Mouse (Mus musculus): ENCODE measurements around the gene Sec23a. TPM values are rescaled to one million over a fixed set of nuclear protein-coding genes. Genes with fewer than 3 reads are reported as not detected.

Sec23a gene
- total and polyA plus RNA-seq, 3 experiments, result 12.3 to 24.7 (median 18.0) TPM

DNA sequence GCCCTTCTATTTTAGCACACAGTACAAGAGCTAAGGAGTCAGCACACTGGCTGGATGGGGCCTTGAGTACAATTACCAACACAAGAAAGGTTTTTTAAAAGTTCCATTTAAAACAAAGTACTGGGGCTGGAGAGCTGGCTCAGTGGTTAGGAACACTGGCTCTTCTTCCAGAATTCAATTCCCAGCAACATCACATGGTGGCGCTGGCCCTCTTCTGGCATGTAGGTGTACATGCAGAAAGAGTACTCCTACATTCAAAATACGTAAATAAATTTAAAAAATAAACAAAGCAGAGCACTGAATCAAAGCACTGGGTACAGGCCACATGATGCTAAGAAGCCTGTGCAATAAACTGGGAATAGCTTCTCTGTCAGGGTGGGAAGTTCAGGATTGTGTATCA, 34.9 kb downstream of the Sec23a start:
- H3K27ac ChIP-seq (ENCODE audit: insufficient read depth, low read depth), result no peak overlapping the region
- DNase-seq (ENCODE audit: extremely low read depth), result peak; percentile 6
- dilution Hi-C loops (cut with MboI; ENCODE audit: extremely low pct_ligation_motif_present, extremely low pct_unique_long_range_greater_than_20kb, low sequenced_read_pairs), result no loop called here
- TF ChIP-seq ZC3H11A (IDR thresholded peaks at IDR 0.05; ENCODE audit: low read depth, low read length) (no peak), MAFK (IDR thresholded peaks at IDR 0.05; ENCODE audit: insufficient replicate concordance, low read length) (no peak), SMC3 (IDR thresholded peaks at IDR 0.05; ENCODE audit: low read depth, low read length) (no peak), USF2 (conservative IDR thresholded peaks at IDR 0.05; ENCODE audit: low read depth, low read length) (no peak), RAD21 (IDR thresholded peaks at IDR 0.05; ENCODE audit: low read depth, low read length) (peak; percentile 26), CTCF (conservative IDR thresholded peaks at IDR 0.05 in 1 of 2, IDR thresholded peaks at IDR 0.05 in 1 of 2; ENCODE audit: low read depth in 2 of 2, low read length in 2 of 2) (peak in 1 of 2 experiments; percentile 48; a peak in 2 of 4 replicates), ETS1 (conservative IDR thresholded peaks at IDR 0.05; ENCODE audit: low read depth, low read length) (no peak), ZNF384 (IDR thresholded peaks at IDR 0.05; ENCODE audit: low read depth, low read length) (no peak), MYC (IDR thresholded peaks at IDR 0.05; ENCODE audit: low read depth, low read length) (no peak), NELFE (IDR thresholded peaks at IDR 0.05; ENCODE audit: low read depth, low read length) (no peak), UBTF (IDR thresholded peaks at IDR 0.05; ENCODE audit: low read depth, low read length) (no peak), CHD2 (IDR thresholded peaks at IDR 0.05; ENCODE audit: low read length) (no peak)
- H3K4me3 ChIP-seq (replicated peaks in 1 of 3; ENCODE audit: low read depth in 2 of 3, low read length in 2 of 3, poor library complexity in 1 of 3), result no peak overlapping the region
- H3K27me3 ChIP-seq (replicated peaks), result no peaks in the 10 kb centered on the region
- H3K4me1 ChIP-seq (ENCODE audit: control insufficient read depth in 1 of 2, insufficient read depth in 2 of 2), result peaks cover 4 to 10% of the 10 kb centered on the region in 2 experiments; a peak in 2 of 4 replicates
- H3K79me2 ChIP-seq (replicated peaks; ENCODE audit: control insufficient read depth, extremely low read depth, insufficient read depth, poor library complexity, severe bottlenecking), result no peaks in the 10 kb centered on the region; the same call in 1 of the 2 replicates
- in situ Hi-C loops (cut with MboI; ENCODE audit: low pct_ligation_motif_present, low pct_unique_long_range_greater_than_20kb, low sequenced_read_pairs), result no loop called here
- no peaks in the 10 kb centered on the region for H3K9me3 ChIP-seq (replicated peaks; ENCODE audit: low read length)
- no peak overlapping the region for H3K9ac ChIP-seq (ENCODE audit: insufficient read depth, low read depth)
- H3K36me3 ChIP-seq (replicated peaks in 1 of 2; ENCODE audit: control insufficient read depth in 1 of 2, insufficient read depth in 1 of 2, low read length in 1 of 2), result peaks cover 18 to 41% of the 10 kb centered on the region in 2 experiments
- H3K4me2 ChIP-seq (ENCODE audit: insufficient read depth, low read depth, poor library complexity, severe bottlenecking), result no peak overlapping the region

DNA sequence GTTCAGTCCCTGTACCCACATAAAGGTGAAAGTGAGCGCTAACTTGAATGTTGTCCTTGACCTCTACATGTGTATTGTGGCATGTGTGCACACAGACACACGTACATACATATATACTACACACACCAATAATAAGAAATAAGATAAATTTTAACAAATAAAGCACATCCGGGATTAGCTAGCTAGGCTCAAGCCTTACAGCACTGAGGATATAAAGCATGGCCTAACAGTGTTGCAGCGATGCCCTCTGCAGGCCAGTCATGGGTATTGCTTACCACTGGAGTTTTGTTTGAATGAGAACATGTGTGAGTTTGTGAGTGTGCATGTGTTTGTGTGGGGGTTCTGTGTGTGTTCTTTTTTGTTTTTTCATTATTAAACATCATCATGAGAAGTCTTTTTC, 47.2 kb downstream of the Sec23a start:
- Histone ChIP-seq H3K9me3 (replicated peaks; ENCODE audit: low read length) (no peaks in the 10 kb centered on the region), H3K4me3 (replicated peaks in 1 of 3; ENCODE audit: low read depth in 2 of 3, low read length in 2 of 3, poor library complexity in 1 of 3) (no peak overlapping the region), H3K4me1 (ENCODE audit: control insufficient read depth in 1 of 2, insufficient read depth in 2 of 2) (peaks cover 0 to 7% of the 10 kb centered on the region in 2 experiments; a peak in 1 of 4 replicates), H3K36me3 (replicated peaks in 1 of 2; ENCODE audit: control insufficient read depth in 1 of 2, insufficient read depth in 1 of 2, low read length in 1 of 2) (peaks cover 26 to 56% of the 10 kb centered on the region in 2 experiments), H3K9ac (ENCODE audit: insufficient read depth, low read depth) (no peak overlapping the region), H3K27me3 (replicated peaks) (no peaks in the 10 kb centered on the region), H3K4me2 (ENCODE audit: insufficient read depth, low read depth, poor library complexity, severe bottlenecking) (no peak overlapping the region), H3K79me2 (replicated peaks; ENCODE audit: control insufficient read depth, extremely low read depth, insufficient read depth, poor library complexity, severe bottlenecking) (no peaks in the 10 kb centered on the region; the same call in 1 of the 2 replicates), H3K27ac (ENCODE audit: insufficient read depth, low read depth) (no peak overlapping the region)
- peak; percentile 37 for DNase-seq (ENCODE audit: extremely low read depth)
- TF ChIP-seq MAZ (IDR thresholded peaks at IDR 0.05; ENCODE audit: low read depth, low read length) (no peak), MYC (IDR thresholded peaks at IDR 0.05; ENCODE audit: low read depth, low read length) (peak; percentile 55; the same call in 1 of the 2 replicates), RAD21 (IDR thresholded peaks at IDR 0.05; ENCODE audit: low read depth, low read length) (peak; percentile 40), SMC3 (IDR thresholded peaks at IDR 0.05; ENCODE audit: low read depth, low read length) (peak; percentile 31; the same call in 1 of the 2 replicates), CTCF (conservative IDR thresholded peaks at IDR 0.05 in 1 of 2, IDR thresholded peaks at IDR 0.05 in 1 of 2; ENCODE audit: low read depth in 2 of 2, low read length in 2 of 2) (peak; percentile 70 to 73), POLR2AphosphoS2 (IDR thresholded peaks at IDR 0.05; ENCODE audit: low read depth, low read length) (no peak), GABPA (IDR thresholded peaks at IDR 0.05; ENCODE audit: insufficient replicate concordance, low read depth, low read length) (no peak)
- in situ Hi-C loops (cut with MboI; ENCODE audit: low pct_ligation_motif_present, low pct_unique_long_range_greater_than_20kb, low sequenced_read_pairs), result no loop called here
- dilution Hi-C loops (cut with MboI; ENCODE audit: extremely low pct_ligation_motif_present, extremely low pct_unique_long_range_greater_than_20kb, low sequenced_read_pairs), result no loop called here

All from CH12.LX (cell line).